In genomic region chr8:122435375-122435774, GRCm38 (mm10) we compare ENCODE assay signal across 14 mouse cellular contexts. TPM values are rescaled to one million over a fixed set of nuclear protein-coding genes. Genes with fewer than 3 reads are reported as not detected.
A peak's percentile ranks its signal among the peaks of the same experiment; 100 is the strongest.
DNase-seq lines count a peak whose midpoint lies in the region; ATAC-seq and TF ChIP-seq lines count a peak whose summit lies in the region.
"Had no signal": no experiment of that assay in that cellular context is flagged by ENCODE, and none has a peak within 500 bp of the region (broad histone marks: within the 10 kb centered on the region; RNA-seq: fewer than 3 reads in every experiment).

No protein-coding gene starts in this region.

- no peak for TF ChIP-seq EP300 in liver, embryonic 14.5 days (IDR thresholded peaks at IDR 0.05; ENCODE audit: low read depth)
- TF ChIP-seq EP300 in ES-Bruce4 (IDR thresholded peaks at IDR 0.05; ENCODE audit: insufficient read depth, low read depth, low read length): no peak

- TF ChIP-seq CTCF in liver, embryonic 14.5 days (IDR thresholded peaks at IDR 0.05; ENCODE audit: low read depth): peak; percentile 73
- TF ChIP-seq CTCF in ES-Bruce4 (IDR thresholded peaks at IDR 0.05; ENCODE audit: low read depth, low read length): peak; percentile 49

- no peaks in the 10 kb centered on the region for H3K27me3 ChIP-seq in liver, embryonic 14.5 days (ENCODE audit: control insufficient read depth, insufficient read depth, low read length)
- no peaks in the 10 kb centered on the region for H3K27me3 ChIP-seq in ES-Bruce4 (ENCODE audit: control insufficient read depth, insufficient read depth, low read length, poor library complexity, severe bottlenecking)
- H3K27me3 ChIP-seq: stomach, embryonic 15.5 days had no signal

- H3K9me3 ChIP-seq in liver, embryonic 14.5 days (ENCODE audit: control insufficient read depth, low read length): no peaks in the 10 kb centered on the region
- no peaks in the 10 kb centered on the region for H3K9me3 ChIP-seq in ES-Bruce4 (replicated peaks; ENCODE audit: control insufficient read depth, insufficient read depth, low read length, poor library complexity, severe bottlenecking)
- H3K9me3 ChIP-seq: stomach, embryonic 15.5 days had no signal

- TF ChIP-seq POLR2A in ES-Bruce4 (IDR thresholded peaks at IDR 0.05; ENCODE audit: insufficient read depth, low read length): no peak

- 80% methylated on average over 6 of the region's 6 CpGs for WGBS in liver, embryonic 14.5 days (ENCODE audit: insufficient replicate concordance)

- H3K4me1 ChIP-seq in liver, embryonic 14.5 days (replicated peaks; ENCODE audit: control insufficient read depth in 2 of 2, insufficient read depth in 2 of 2, low read length in 1 of 2): peaks cover 3 to 19% of the 10 kb centered on the region in 2 experiments
- H3K4me1 ChIP-seq in ES-Bruce4 (ENCODE audit: control insufficient read depth, insufficient read depth, low read length): no peaks in the 10 kb centered on the region

- H3K9ac ChIP-seq in liver, embryonic 14.5 days (replicated peaks): no peak overlapping the region
- no peak overlapping the region for H3K9ac ChIP-seq in ES-Bruce4 (ENCODE audit: low read depth, poor library complexity, severe bottlenecking)
- H3K9ac ChIP-seq: stomach, embryonic 15.5 days had no signal

- ATAC-seq in CD4-positive, CD25-positive, alpha-beta regulatory T cell, adult 4 months: no peak
- ATAC-seq in liver, embryonic 14.5 days (ENCODE audit: insufficient read depth): no peak
- no peak for ATAC-seq in inflammation-experienced regulatory T-cells, adult 6 months
- ATAC-seq: hindbrain, embryonic 16.5 days had no signal

- H3K27ac ChIP-seq in liver, embryonic 14.5 days: no peak overlapping the region
- H3K27ac ChIP-seq in ES-Bruce4 (ENCODE audit: insufficient read depth, low read length): no peak overlapping the region
- H3K27ac ChIP-seq: stomach, embryonic 15.5 days had no signal

- H3K4me3 ChIP-seq in liver, embryonic 14.5 days (ENCODE audit: insufficient read depth in 1 of 2, low read depth in 2 of 2, low read length in 2 of 2): no peak overlapping the region
- no peak overlapping the region for H3K4me3 ChIP-seq in ES-Bruce4 (ENCODE audit: low read depth, low read length)
- H3K4me3 ChIP-seq: stomach, embryonic 15.5 days had no signal

- H3K36me3 ChIP-seq in liver, embryonic 14.5 days (replicated peaks; ENCODE audit: control insufficient read depth, insufficient read depth, low read depth): no peaks in the 10 kb centered on the region
- peaks cover 14% of the 10 kb centered on the region for H3K36me3 ChIP-seq in ES-Bruce4 (ENCODE audit: control insufficient read depth, insufficient read depth, low read length, poor library complexity, severe bottlenecking)

- H3K4me2 ChIP-seq in liver, embryonic 14.5 days (ENCODE audit: low read depth): no peak overlapping the region
- H3K4me2 ChIP-seq: stomach, embryonic 15.5 days had no signal

- DNase-seq in CD4-positive, CD25-positive, alpha-beta regulatory T cell, adult 2 months (ENCODE audit: low read depth, low spot score): peak; percentile 63
- DNase-seq in liver, embryonic 14.5 days (ENCODE audit: low read depth in 3 of 3, low spot score in 3 of 3): no peak
- no peak for DNase-seq in liver
- DNase-seq in induced T-regulatory cell, adult 2 months (ENCODE audit: low read depth): peak; percentile 63
- DNase-seq in frontal cortex, postnatal 14 days (ENCODE audit: low spot score in 2 of 2): no peak
- DNase-seq: gastrocnemius, postnatal 14 days; lung, postnatal 14 days had no signal

RNA-seq across cellular contexts. Expression of gene Cyba, which starts 2.6 kb away (rescaled TPM):
- 100 to 1,000 TPM; 801 to 968 TPM for polyA plus RNA-seq in CD4-positive, CD25-positive, alpha-beta regulatory T cell, adult 4 months (2017; shearing (Covaris generic))
- polyA plus RNA-seq in liver, embryonic 14.5 days (2012; rRNA removed): 71.3 and 74.6 TPM in 2 replicates
- 129 and 146 TPM in 2 replicates for polyA plus RNA-seq in liver, embryonic 14.5 days (2014; fragmentation: Nextera tagmentation; extraction: Ambion mirVana)
- polyA plus RNA-seq in ES-Bruce4 (2011; ENCODE audit: insufficient read depth, insufficient read length, low read depth, missing spikeins): 76.1 and 89.4 TPM in 2 replicates
- 100 to 1,000 TPM; 664 to 875 (median 733) TPM for polyA plus RNA-seq in inflammation-experienced regulatory T-cells, adult 6 months (2017; shearing (Covaris generic))

RNA-seq across cellular contexts. Expression of gene Mvd, which starts 7.8 kb away (rescaled TPM):
- 10 to 100 TPM; 12.6 to 20.0 TPM for polyA plus RNA-seq in CD4-positive, CD25-positive, alpha-beta regulatory T cell, adult 4 months (2017; shearing (Covaris generic))
- 21.6 and 23.3 TPM in 2 replicates for polyA plus RNA-seq in liver, embryonic 14.5 days (2012; rRNA removed)
- polyA plus RNA-seq in liver, embryonic 14.5 days (2014; fragmentation: Nextera tagmentation; extraction: Ambion mirVana): 15.3 and 17.2 TPM in 2 replicates
- 60.4 and 61.6 TPM in 2 replicates for polyA plus RNA-seq in ES-Bruce4 (2011; ENCODE audit: insufficient read depth, insufficient read length, low read depth, missing spikeins)
- 10 to 100 TPM in 2 of 3 experiments, 1 to 10 TPM in 1; 6.6 to 15.3 (median 12.7) TPM for polyA plus RNA-seq in inflammation-experienced regulatory T-cells, adult 6 months (2017; shearing (Covaris generic))

RNA-seq across cellular contexts. Expression of gene Il17c, which starts 13.6 kb away (rescaled TPM):
- under 1 TPM in 1 of 2 experiments, not detected in 1; 0.77 TPM for polyA plus RNA-seq in CD4-positive, CD25-positive, alpha-beta regulatory T cell, adult 4 months (2017; shearing (Covaris generic))
- not detected in 2 replicates for polyA plus RNA-seq in liver, embryonic 14.5 days (2012; rRNA removed)
- polyA plus RNA-seq in liver, embryonic 14.5 days (2014; fragmentation: Nextera tagmentation; extraction: Ambion mirVana): not detected in 2 replicates
- polyA plus RNA-seq in ES-Bruce4 (2011; ENCODE audit: insufficient read depth, insufficient read length, low read depth, missing spikeins): not detected in 2 replicates
- polyA plus RNA-seq in inflammation-experienced regulatory T-cells, adult 6 months (2017; shearing (Covaris generic)): under 1 TPM in 1 of 3 experiments, not detected in 2; 0.64 TPM
- polyA plus RNA-seq: forebrain, embryonic 11.5 days; heart, embryonic 14.5 days; hindbrain, embryonic 16.5 days; stomach, embryonic 15.5 days had no signal

RNA-seq across cellular contexts. Expression of gene Snai3, which starts 25.2 kb away (rescaled TPM):
- polyA plus RNA-seq in CD4-positive, CD25-positive, alpha-beta regulatory T cell, adult 4 months (2017; shearing (Covaris generic)): 1 to 10 TPM; 2.6 to 5.2 TPM
- polyA plus RNA-seq in liver, embryonic 14.5 days (2012; rRNA removed): 0.16 and 0.23 TPM in 2 replicates
- polyA plus RNA-seq in liver, embryonic 14.5 days (2014; fragmentation: Nextera tagmentation; extraction: Ambion mirVana): 0.30 and 0.41 TPM in 2 replicates
- polyA plus RNA-seq in ES-Bruce4 (2011; ENCODE audit: insufficient read depth, insufficient read length, low read depth, missing spikeins): 10.1 and 10.2 TPM in 2 replicates
- 10 to 100 TPM in 1 of 3 experiments, 1 to 10 TPM in 2; 2.6 to 13.9 (median 3.9) TPM for polyA plus RNA-seq in inflammation-experienced regulatory T-cells, adult 6 months (2017; shearing (Covaris generic))
- polyA plus RNA-seq: forebrain, embryonic 11.5 days; hindbrain, embryonic 16.5 days had no signal

RNA-seq across cellular contexts. Expression of gene Rnf166, which starts 40.5 kb away (rescaled TPM):
- polyA plus RNA-seq in CD4-positive, CD25-positive, alpha-beta regulatory T cell, adult 4 months (2017; shearing (Covaris generic)): 10 to 100 TPM; 27.3 to 31.0 TPM
- 10.0 and 12.6 TPM in 2 replicates for polyA plus RNA-seq in liver, embryonic 14.5 days (2012; rRNA removed)
- polyA plus RNA-seq in liver, embryonic 14.5 days (2014; fragmentation: Nextera tagmentation; extraction: Ambion mirVana): 8.7 and 9.3 TPM in 2 replicates
- 15.6 and 17.1 TPM in 2 replicates for polyA plus RNA-seq in ES-Bruce4 (2011; ENCODE audit: insufficient read depth, insufficient read length, low read depth, missing spikeins)
- 10 to 100 TPM; 30.5 to 56.1 (median 31.2) TPM for polyA plus RNA-seq in inflammation-experienced regulatory T-cells, adult 6 months (2017; shearing (Covaris generic))

Comparison
In these comparisons a context has a peak if more than half of its experiments do, and no peak if none do; other contexts are left out.
1. DNase-seq: peak in CD4-positive, CD25-positive, alpha-beta regulatory T cell, adult 2 months (single experiment) and induced T-regulatory cell, adult 2 months (single experiment); none in liver, embryonic 14.5 days (0 of 3), liver (single experiment) and frontal cortex, postnatal 14 days (0 of 2).